Mouse (Mus musculus): ENCODE data around the gene Nhej1.

Gene Nhej1

GRCm38 (mm10) chr1:75124346-75125321 is at the start of gene Nhej1:
Gene Nhej1 (minus strand): TSS chr1:75125200.
- DNase-seq = peak; percentile 95 to 96

DNA sequence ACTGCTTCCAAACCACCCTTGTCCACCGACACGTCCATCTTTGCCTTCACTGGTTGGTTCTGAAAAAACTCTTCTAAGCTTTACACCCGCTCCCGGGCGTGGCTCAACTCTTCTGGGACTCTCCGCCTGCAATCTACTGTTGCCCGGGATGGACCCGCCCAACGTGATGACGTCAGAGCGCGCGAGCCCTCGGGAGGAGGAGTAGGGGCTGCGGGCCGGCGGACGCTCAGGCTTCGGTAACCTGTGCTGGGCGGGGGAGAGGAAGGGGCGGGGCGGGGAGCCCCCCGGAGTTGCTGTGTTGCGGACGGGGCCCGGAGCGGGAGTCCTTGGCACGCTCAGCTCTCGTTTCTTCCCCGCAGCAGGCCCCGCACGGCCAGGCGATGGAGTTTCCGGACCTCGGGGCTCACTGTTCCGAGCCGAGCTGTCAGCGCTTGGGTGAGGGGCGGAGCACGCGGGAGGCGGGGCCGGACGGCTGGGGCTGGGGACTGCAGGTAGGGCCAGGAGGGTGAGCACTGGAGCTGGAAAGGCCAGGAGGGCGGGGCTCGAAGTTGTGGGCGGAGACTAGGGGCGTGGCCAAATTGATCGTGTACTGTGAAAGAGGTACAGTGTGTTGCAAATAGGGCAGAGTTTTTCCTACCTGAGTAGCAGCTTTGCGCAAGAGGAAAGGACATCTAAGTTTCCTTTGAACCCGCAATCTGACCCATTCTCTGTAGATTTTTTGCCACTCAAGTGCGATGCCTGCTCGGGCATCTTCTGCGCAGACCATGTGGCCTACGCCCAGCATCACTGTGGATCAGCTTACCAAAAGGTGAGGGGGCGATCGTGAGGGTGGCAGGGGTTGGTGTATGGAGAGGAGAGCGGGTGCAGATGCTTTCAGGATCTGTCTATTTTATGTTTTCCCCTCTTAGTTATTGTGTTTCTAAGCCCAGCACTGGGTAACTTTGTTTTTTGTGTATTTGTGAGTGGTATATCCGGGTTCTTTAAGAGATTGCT is 43.8 kb upstream of the Nhej1 start, which contains the start of gene Zfand2b:
TSS of gene Zfand2b (plus strand) at position 175 of the 993 bp plus-strand sequence.
- DNase-seq = peak; percentile 97 to 98

DNA sequence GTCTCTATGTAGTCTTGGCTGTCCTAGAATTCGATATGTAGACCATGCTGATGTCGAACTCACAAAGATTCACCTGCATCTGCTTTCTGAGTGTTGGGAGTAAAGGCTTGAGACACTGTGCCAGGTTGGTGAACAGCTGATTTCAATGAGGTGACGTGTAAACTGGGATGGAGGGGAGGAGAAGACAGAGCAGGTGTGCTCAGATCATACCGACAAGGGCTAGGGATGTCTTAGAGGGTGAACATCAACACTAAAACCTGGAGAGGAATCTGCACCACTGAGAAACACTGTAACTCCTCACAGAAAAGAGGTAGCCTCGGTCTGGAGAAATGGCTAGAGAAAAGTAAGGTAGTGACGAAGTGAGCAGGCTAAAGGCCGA is 43.1 kb upstream of the Nhej1 start:
- no peak for DNase-seq

- no peak for DNase-seq
Observed at GRCm38 (mm10) chr1:75160256-75160617, 35.2 kb upstream of the Nhej1 start.

DNA sequence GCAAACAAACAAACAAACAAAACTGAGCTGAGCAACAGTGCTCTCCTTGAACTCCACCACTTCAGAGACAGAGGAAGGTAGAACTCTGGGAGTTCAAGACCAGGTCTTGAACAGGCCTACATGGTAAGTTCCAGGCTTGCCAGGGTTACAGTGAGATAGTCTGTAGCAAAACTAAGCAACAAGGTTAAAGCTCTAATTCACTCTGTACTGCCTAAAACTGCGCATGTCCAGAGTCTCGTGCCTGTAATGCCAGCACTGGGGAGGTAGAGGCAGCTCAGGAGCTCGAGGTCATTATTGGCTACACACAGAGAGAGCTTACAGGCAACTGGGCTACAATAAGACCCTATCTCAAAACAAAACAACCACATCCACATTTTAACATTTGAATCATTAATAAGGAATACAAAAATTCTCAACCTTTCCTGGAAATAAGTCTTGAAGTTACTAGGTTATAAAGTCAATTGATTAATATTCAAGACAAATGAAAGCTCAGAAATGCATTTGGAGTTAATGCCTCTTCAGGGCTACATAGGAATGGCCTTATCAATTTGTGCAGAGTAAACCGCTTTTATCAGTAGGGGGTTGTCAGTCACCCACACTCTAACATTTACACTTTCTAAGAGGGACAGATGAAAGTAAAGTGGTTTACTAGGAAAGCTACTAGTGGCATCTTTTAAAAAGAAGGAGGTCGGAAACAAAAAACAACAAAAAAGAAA is 34.7 kb upstream of the Nhej1 start:
- no peak for DNase-seq

DNA sequence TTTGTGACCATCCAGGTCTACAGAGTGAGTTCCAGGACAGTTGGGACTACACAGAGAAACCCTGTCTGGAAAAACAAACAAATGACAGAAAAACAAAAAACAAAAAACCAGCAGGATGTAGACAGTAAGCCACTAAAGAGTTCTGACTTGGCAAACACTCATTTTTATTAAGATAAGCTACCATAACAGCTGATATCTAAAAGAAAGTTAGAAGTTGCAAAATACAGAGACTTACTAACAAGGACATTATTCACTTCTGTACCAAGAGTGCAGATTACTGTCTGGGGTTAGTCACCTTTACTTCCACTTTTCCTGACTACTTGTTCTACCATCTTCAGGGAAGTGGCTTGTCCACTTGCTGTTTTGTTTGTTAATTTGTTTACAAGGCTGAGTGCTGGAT is 34.0 kb upstream of the Nhej1 start:
- DNase-seq = no peak

DNA sequence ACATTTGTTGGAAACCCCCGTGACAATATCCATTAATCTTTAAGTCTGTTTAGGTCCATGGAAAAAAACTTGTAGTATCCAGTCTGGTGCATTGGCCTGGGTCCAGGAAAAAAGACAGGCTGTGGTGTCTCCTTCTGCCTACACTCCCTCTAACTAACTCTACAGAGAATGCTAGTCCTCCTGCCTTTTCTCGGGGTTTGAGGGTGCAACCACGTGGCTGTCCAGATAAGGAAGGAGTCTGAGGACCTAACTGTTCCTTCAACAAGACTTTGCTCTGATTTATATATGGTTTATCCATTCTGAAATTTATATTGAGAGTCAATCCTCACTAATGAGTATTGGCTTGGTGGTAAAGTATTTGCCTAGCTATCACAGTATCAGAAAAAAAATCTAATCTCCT is 30.8 kb upstream of the Nhej1 start:
- no peak for DNase-seq

- DNase-seq = no peak
Observed at GRCm38 (mm10) chr1:75148727-75149126, 23.7 kb upstream of the Nhej1 start.

DNA sequence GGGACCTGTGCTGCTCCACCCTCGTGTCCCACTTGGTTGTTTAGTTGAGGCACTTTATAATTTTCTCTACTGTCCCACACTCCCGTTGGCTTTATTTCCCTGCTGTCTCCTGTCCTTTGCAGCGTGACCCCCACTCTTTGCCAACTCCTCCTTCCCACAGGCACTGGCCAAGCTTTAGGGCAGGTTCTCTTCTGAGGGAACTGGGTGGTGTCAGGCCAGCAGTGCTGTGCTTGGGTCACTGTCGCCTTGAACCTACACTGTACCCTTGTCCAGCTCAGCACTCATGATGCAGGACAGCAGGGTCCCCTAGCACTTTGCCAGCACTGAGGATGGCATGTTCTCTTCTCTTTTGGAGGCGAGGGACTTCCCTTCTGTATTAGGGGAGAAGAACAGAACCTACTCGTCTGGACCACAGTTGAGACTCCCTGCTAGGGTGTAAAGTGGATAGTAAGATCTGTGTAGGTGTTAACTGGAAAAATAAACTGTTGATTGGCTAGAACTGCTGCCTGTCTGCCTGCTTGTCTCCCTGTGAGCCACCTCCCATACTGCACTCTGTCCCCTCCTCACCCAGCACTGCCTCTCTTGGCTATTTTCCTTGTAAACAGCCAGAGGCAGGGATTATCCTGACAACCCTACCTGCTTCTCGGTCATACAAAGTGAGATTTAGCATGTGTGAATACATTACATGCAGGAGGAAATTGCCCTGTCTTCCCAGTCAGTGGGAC is 22.6 kb upstream of the Nhej1 start:
- DNase-seq = no peak

DNA sequence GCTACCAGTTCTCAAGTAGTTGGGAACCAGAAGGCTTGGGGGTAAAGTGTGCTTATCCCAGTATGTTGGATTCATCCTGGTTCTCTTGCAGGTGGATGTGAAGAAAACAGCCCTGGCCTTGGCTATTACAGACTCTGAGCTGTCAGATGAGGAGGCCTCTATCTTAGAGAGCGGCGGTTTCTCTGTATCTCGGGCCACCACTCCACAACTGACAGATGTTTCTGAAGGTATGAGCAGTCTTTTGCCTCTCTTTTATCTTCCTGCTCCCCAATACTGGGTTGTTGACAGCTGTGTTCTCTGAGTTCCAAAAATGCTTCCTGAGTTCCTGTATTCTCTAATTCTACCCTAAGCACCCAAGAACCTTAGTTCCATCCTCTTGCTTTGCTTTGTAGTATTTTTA is 20.6 kb upstream of the Nhej1 start:
- no peak for DNase-seq

DNA sequence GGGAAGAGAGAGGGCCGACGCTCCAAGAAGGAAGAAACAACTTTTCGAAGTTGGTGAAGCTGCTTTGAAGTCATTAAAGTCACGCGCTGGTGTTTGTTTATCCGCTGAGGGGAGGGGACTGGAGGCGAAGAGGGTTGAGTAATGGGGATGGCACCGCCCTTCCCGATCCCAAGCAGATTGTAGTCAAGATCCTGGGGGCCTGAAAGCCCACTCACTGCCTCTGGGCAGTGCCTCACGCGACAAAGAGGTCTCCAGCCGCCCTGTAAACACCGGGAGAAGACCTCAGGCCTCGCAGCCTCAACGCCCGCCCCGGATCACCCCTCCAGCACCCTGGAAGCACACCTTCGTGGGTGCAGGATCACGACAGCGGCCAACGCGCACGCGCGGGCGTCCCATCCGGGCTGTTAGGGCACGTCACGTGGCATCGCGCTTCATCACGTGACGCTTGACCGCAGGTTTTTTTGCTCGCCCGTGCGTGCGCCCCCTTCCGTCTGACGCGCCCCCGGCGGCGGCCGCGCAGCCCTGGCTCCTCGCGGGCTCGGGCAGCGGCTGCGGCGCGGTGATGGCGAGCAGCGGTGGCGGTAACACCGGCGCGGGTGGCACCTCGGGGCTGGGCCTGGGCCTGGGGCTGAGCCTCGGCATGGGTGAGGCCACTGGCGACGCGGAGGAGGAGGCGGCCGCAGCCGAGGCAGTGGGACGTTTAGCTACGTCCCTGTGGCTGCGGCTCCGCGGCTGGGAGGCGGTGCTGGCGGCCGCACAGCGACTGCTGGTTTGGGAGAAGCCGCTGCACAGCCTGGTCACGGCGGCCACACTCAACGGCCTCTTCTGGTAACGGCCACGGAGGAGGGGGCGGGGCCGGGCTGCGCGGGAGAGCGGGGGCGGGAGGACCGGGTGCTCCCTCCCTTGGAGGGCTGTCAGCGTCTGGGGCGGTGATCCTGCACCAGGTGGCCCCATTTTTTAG is 17.6 kb upstream of the Nhej1 start, which contains the start of the genes Cnppd1 and Retreg2:
TSS of gene Cnppd1 (minus strand) at position 411 of the 961 bp plus-strand sequence.
TSS of gene Retreg2 (plus strand) at position 478 of the 961 bp plus-strand sequence.
- peak; percentile 98 for DNase-seq

- peak; percentile 65 to 71 for DNase-seq
Observed at GRCm38 (mm10) chr1:75141486-75142190, 16.6 kb upstream of the Nhej1 start.

GRCm38 (mm10) chr1:75140601-75141190 is 15.7 kb upstream of the Nhej1 start:
- no peak for DNase-seq

GRCm38 (mm10) chr1:75138448-75138847 is 13.4 kb upstream of the Nhej1 start:
- no peak for DNase-seq

DNA sequence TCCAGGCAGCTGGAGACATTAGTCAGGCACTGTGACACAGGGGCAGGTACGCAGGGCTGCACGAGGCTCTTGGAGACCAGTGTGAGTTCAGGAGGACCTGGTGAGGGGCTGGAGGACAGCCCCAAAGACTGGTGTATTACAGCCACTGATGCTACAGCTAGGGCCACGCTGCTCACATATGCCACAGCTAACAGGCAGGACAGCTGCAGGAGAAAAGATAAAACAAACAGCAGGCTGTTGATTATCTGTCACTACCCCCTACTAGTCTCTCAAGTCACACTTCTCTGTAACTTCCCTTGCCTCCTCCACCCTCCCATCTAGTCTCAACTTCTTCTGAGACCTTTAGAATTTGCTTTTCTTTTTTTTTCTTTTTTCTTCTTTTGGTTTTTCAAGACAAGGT is 11.7 kb upstream of the Nhej1 start:
- DNase-seq = no peak

- DNase-seq = no peak
Observed at GRCm38 (mm10) chr1:75136293-75136692, 11.3 kb upstream of the Nhej1 start.

- no peak for DNase-seq
Observed at GRCm38 (mm10) chr1:75133421-75134207, 8.6 kb upstream of the Nhej1 start, which contains the start of gene Slc23a3. Gene Slc23a3 (minus strand): TSS chr1:75133890.

DNA sequence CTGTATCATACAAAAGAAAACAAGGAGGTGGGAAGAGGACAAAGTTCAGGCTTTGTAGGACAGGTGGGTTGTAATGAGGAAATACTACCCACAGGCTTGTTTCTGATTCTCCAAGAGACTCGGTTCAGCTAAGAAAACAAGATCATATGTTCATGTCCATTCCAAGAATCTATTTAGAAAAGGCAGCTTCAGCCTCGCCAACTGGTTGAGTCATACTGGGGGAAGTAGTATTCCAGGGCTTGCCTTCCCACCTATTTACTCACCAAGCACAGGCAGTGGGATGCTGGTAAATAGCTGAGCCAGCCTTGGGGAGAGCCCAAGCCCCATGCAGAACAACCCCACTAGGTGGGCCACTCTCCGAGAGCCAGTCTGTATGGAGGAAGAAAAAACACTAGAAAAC is 3.6 kb upstream of the Nhej1 start:
- DNase-seq = no peak

Data from cerebellum, postnatal 25 days (tissue).